Mouse (Mus musculus) spleen, postnatal 14 days (tissue): ENCODE data around the gene Tnrc6b.

Source experiments
- DNase-seq, 2 experiments: peaks; one replicate each; pipeline ENCODE4 v3.0.0; 2021 to 2022; ENCODE audit warnings: low spot score in 2 of 2

Tnrc6b gene

DNA sequence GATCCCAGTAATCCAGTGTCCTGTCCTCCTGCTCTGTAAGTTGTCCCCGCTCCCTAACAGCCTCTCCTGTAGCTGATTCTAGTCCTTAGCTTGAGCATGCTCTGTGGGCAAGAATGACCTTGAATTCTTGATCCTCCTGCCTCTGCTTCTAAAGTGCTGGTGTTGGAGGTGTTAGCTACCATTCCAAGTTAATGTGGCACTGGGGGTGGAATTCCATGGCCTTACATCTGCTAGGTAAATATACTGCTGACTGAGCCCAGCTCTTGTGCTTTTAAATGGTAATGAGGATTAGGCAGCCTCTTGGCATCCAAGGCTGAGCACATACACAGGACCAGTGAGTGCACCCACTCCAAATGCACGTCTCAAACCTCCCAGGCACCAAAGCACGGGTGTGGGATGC is 243.7 kb downstream of the Tnrc6b start:
- DNase-seq = no peak

GRCm38 (mm10) chr15:80955836-80956438 is 244.8 kb downstream of the Tnrc6b start:
- no peak for DNase-seq

GRCm38 (mm10) chr15:80969371-80969770 is 258.3 kb downstream of the Tnrc6b start:
- DNase-seq = no peak

- DNase-seq = no peak
These were observed 263.2 kb downstream of the Tnrc6b start for GRCm38 (mm10) chr15:80974311-80974710.

DNA sequence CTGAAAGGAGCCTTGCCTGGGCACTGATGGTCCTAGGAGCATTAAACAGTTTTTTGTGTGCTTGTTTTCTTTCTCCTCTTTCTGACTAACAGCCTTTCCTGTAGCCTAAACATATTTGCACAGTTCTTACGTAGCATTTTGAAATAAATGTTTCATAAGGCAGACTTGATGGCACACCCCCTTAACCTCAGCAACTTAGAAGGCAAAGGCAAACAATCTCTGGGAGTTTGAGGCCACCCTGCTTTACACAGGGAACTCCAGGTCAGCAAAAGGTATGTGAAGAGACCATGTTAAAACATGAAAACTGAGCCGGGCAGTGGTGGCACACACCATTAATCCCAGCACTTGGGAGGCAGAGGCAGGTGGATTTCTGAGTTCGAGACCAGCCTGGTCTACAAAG is 264.6 kb downstream of the Tnrc6b start:
- no peak for DNase-seq

GRCm38 (mm10) chr15:80977620-80978334 is 266.7 kb downstream of the Tnrc6b start, which contains the start of gene Sgsm3:
TSS of gene Sgsm3 (plus strand) at chr15:80977765.
- DNase-seq = peak; percentile 73 to 78

- no peak for DNase-seq
These were observed 268.5 kb downstream of the Tnrc6b start for GRCm38 (mm10) chr15:80979611-80980010.

GRCm38 (mm10) chr15:80981176-80981575 is 270.1 kb downstream of the Tnrc6b start:
- no peak for DNase-seq

- DNase-seq = no peak
These were observed 272.2 kb downstream of the Tnrc6b start for GRCm38 (mm10) chr15:80983264-80983663.

GRCm38 (mm10) chr15:80988331-80988730 is 277.2 kb downstream of the Tnrc6b start:
- no peak for DNase-seq

DNA sequence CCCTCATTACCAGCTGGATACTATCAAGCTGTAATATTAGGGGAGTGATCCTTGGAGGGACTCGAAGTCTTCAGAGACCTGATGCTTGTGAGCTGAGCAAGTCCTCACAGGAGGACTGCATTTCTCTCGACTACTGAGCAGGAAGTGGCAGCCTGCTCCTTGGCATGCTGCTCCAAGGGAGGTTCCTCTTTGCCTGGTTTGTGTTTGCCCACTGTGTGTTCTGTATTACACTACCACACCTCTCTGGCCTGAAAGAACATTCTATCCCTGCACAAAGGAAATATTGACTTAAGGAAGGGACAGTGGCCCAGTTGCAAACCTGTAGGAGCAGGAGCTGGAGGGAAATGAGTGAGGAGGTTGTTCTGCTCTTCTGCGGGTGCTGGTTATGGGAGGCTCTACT is 278.6 kb downstream of the Tnrc6b start:
- no peak for DNase-seq
